Mouse (Mus musculus) heart, postnatal 0 days (tissue): ENCODE results near the gene Coa3. TPM values are rescaled to one million over a fixed set of nuclear protein-coding genes. Genes with fewer than 3 reads are reported as not detected.

Experiments
- ATAC-seq: fragments of 200-750 bp; cut with Nextera tagmentation; 2 replicates; pipeline ENCODE4 v1.8.0; 2017; ENCODE audit warnings: low read depth, moderate number of reproducible peaks, moderate library complexity; ENCODE audit not compliant: insufficient read depth
- DNase-seq: peaks from one replicate; pipeline ENCODE4 v3.0.0-alpha.2; 2016; ENCODE audit warnings: low spot score
- H3K27ac ChIP-seq: fragments of 300-500 bp; sonication (generic); 2 replicates; pipeline ENCODE4 v1.5.1; 2014; ENCODE audit warnings: low read depth, mild to moderate bottlenecking
- H3K27me3 ChIP-seq: fragments of 300-500 bp; sonication (generic); 2 replicates; pipeline ENCODE4 v1.6.1; 2014; ENCODE audit warnings: low read length, mixed read lengths; ENCODE audit not compliant: control insufficient read depth, insufficient read depth
- H3K36me3 ChIP-seq: fragments of 300-500 bp; sonication (generic); replicated peaks from 2 replicates; pipeline ENCODE4 v1.6.1; 2014; ENCODE audit warnings: low read length, mixed read lengths; ENCODE audit not compliant: control insufficient read depth, insufficient read depth
- H3K4me1 ChIP-seq: fragments of 300-500 bp; sonication (generic); 2 replicates; pipeline ENCODE4 v1.6.1; 2014; ENCODE audit warnings: antibody characterized with exemption; ENCODE audit not compliant: control insufficient read depth, insufficient read depth
- H3K4me2 ChIP-seq: fragments of 300-500 bp; sonication (generic); 2 replicates; pipeline ENCODE4 v1.6.1; 2014; ENCODE audit warnings: low read depth, mild to moderate bottlenecking, low read length, moderate library complexity
- H3K4me3 ChIP-seq: fragments of 300-500 bp; sonication (generic); 2 replicates; pipeline ENCODE4 v1.5.1; 2014; ENCODE audit warnings: low read depth, low read length
- H3K9ac ChIP-seq: fragments of 300-500 bp; sonication (generic); replicated peaks from 2 replicates; pipeline ENCODE4 v1.6.1; 2014; ENCODE audit warnings: low read depth, low read length, mixed read lengths
- H3K9me3 ChIP-seq: fragments of 300-500 bp; sonication (generic); replicated peaks from 2 replicates; pipeline ENCODE4 v1.6.1; 2016; ENCODE audit warnings: low read length; ENCODE audit not compliant: control insufficient read depth
- CTCF ChIP-seq: IDR thresholded peaks from 2 replicates; pipeline ENCODE4 v1.5.1; 2016; ENCODE audit warnings: antibody characterized with exemption, control low read depth, low read depth
- EP300 ChIP-seq: IDR thresholded peaks from 2 replicates; pipeline ENCODE4 v1.6.1; 2016; ENCODE audit warnings: antibody characterized with exemption, low read depth
- WGBS: fragments of 180-500 bp; shearing (Covaris S2); extraction: QIAGEN DNeasy Blood & Tissue Kit; methylation state at CpG from one replicate; pipeline ENCODE4 v1.1.7; 2014; 5-methylcytosine and 5-hydroxymethylcytosine counted together
- polyA plus RNA-seq: library from polyadenylated mRNA; unstranded; fragments of >200 nt; fragmentation: Nextera tagmentation; extraction: Ambion mirVana; gene quantifications from 2 replicates; pipeline ENCODE4 v1.2.1, GENCODE M21; 2015
- total RNA-seq: library from RNA; depleted of rRNA; stranded (reverse); fragments of >200 nt; gene quantifications from 2 replicates; pipeline ENCODE4 v1.2.3, GENCODE M21; 2014; ENCODE audit warnings: low replicate concordance

The Coa3 gene
- total and polyA plus RNA-seq, 2 experiments from 2014 or later: 175 to 189 TPM

- peak; percentile 83 for DNase-seq
- WGBS: 13% methylated on average over 6 of the region's 6 CpGs
- peak; percentile 37 for ATAC-seq
- H3K4me1 ChIP-seq: peaks cover 42% of the 10 kb centered on the region
- no peaks in the 10 kb centered on the region for H3K9me3 ChIP-seq
- no peak for TF ChIP-seq CTCF
- no peak for TF ChIP-seq EP300
- H3K27me3 ChIP-seq: peaks cover 22% of the 10 kb centered on the region
- no peak overlapping the region for H3K9ac ChIP-seq
- peak overlapping the region; percentile 82 for H3K27ac ChIP-seq
- H3K4me3 ChIP-seq: peak overlapping the region; percentile 58; the same call in 1 of the 2 replicates
- peaks cover 22% of the 10 kb centered on the region; the same call in 1 of the 2 replicates for H3K36me3 ChIP-seq
- peak overlapping the region; percentile 90 for H3K4me2 ChIP-seq
Measured at GRCm38 (mm10) chr11:101259261-101259712, 19.6 kb downstream of the Coa3 start.

GRCm38 (mm10) chr11:101255826-101256775 is 22.8 kb downstream of the Coa3 start:
- Histone ChIP-seq H3K27ac (peak overlapping the region; percentile 86), H3K9ac (no peak overlapping the region), H3K9me3 (no peaks in the 10 kb centered on the region), H3K4me2 (no peak overlapping the region), H3K27me3 (no peaks in the 10 kb centered on the region), H3K4me3 (no peak overlapping the region), H3K36me3 (peaks cover 22% of the 10 kb centered on the region; the same call in 1 of the 2 replicates), H3K4me1 (peaks cover 43% of the 10 kb centered on the region)
- WGBS: 32% methylated on average over 13 of the region's 13 CpGs
- no peak for TF ChIP-seq CTCF
- TF ChIP-seq EP300: no peak; the same call in 1 of the 2 replicates
- peak; percentile 47 for ATAC-seq
- DNase-seq: peak; percentile 81

- under 1% methylated on average over 40 of the region's 40 CpGs for WGBS
- Histone ChIP-seq H3K4me1 (peaks cover 24% of the 10 kb centered on the region), H3K4me3 (peak within 1 kb of the TSS; percentile 99), H3K27ac (peak within 1 kb of the TSS; percentile 95), H3K9ac (peak within 1 kb of the TSS; percentile 84), H3K36me3 (peaks cover 21% of the 10 kb centered on the region; the same call in 1 of the 2 replicates), H3K9me3 (no peaks in the 10 kb centered on the region), H3K4me2 (peak within 1 kb of the TSS; percentile 96), H3K27me3 (no peaks in the 10 kb centered on the region)
- peak; percentile 88 for DNase-seq
- peak; percentile 72 for ATAC-seq
- TF ChIP-seq CTCF (no peak), EP300 (no peak; the same call in 1 of the 2 replicates)
Measured at GRCm38 (mm10) chr11:101253613-101254389, 25.1 kb downstream of the Coa3 start, which contains the start of gene Vps25. Gene Vps25, plus strand, starts transcription at chr11:101253707.

GRCm38 (mm10) chr11:101252941-101253340 is 26.0 kb downstream of the Coa3 start:
- WGBS: 7% methylated on average over 7 of the region's 7 CpGs
- Histone ChIP-seq H3K4me2 (peak overlapping the region; percentile 96), H3K36me3 (0 out of 2 replicates have a peak, but pooled peaks cover 13% of the 10 kb centered on the region), H3K4me1 (peaks cover 21% of the 10 kb centered on the region), H3K9me3 (no peaks in the 10 kb centered on the region), H3K27ac (peak overlapping the region; percentile 95), H3K9ac (peak overlapping the region; percentile 84), H3K4me3 (peak overlapping the region; percentile 99), H3K27me3 (no peaks in the 10 kb centered on the region)
- TF ChIP-seq CTCF (no peak), EP300 (no peak)
- ATAC-seq: no peak
- DNase-seq: peak; percentile 46

- no peak overlapping the region for H3K9ac ChIP-seq
- 66% methylated on average over 2 of the region's 2 CpGs for WGBS
- no peak for ATAC-seq
Measured at GRCm38 (mm10) chr11:101251031-101251430, 27.9 kb downstream of the Coa3 start.

More at GRCm38 (mm10) chr11:101251031-101251430, 27.9 kb downstream of the Coa3 start:
- TF ChIP-seq EP300: no peak
- TF ChIP-seq CTCF: no peak
- Histone ChIP-seq H3K9me3 (no peaks in the 10 kb centered on the region), H3K4me1 (peaks cover 20% of the 10 kb centered on the region), H3K27me3 (peaks cover 14% of the 10 kb centered on the region), H3K27ac (no peak overlapping the region), H3K4me2 (no peak overlapping the region), H3K4me3 (no peak overlapping the region), H3K36me3 (no peaks in the 10 kb centered on the region)
- no peak for DNase-seq
